Mouse (Mus musculus): ENCODE results near the gene Fgf11.

DNA sequence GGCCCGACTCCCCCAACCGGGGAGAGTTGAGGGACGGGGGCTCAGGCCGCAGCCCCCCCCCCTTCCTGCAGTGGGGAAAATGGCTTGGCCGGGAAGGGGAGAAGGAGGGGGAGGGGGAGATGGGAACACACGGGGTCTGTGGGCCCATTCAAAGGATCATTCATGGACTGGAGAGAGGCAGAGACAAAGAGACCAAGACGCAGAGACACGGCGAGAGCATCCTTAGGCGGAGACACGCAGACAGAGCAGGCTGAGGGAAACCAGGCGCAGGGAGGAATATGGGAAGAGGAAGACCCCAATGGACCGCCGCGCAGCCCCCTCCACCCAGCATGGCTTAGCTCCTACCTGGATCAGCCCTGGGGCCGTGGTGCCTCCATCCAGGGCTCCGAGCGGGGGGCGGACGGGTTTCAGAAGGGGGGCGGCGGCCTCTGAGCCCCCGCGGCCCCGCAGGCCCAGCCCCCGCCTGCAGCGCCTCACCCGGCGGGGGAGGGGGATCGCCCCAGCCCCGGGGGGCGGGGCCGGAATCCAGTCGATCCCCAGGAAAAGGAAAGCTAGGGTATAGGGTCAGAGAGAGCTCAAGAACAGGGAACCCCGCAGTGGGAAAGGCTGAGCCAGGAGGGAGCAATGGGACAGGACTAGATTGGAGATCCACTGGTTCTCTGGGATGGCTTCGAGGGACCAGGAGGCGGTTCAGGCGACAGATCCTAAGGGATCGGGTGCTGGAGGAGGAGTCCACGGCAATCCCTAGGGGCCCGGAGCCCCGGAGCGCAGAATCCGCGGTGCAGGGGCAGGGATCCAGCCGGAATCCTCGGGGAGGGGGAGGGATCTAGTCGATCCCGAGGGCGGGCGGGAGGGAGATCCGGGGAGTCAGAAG lies 35.3 kb upstream of the Fgf11 start:
- TF ChIP-seq CTCF (IDR thresholded peaks at IDR 0.05; ENCODE audit: extremely low read depth, insufficient read depth, low read length) = no peak
- TF ChIP-seq POLR2A (IDR thresholded peaks at IDR 0.05; ENCODE audit: extremely low read depth, insufficient read depth, low read length) = no peak
